Mouse (Mus musculus) forebrain, embryonic 12.5 days (tissue): ENCODE data around the gene Eif4e2. TPM values are rescaled to one million over a fixed set of nuclear protein-coding genes. Genes with fewer than 3 reads are reported as not detected.
A peak's percentile ranks its signal among the peaks of the same experiment; 100 is the strongest.

Experiments used
- ATAC-seq: fragments of 200-750 bp; cut with Nextera tagmentation; 2 replicates; pipeline ENCODE4 v1.8.0; 2017; ENCODE audit warnings: moderate TSS enrichment; ENCODE audit not compliant: low FRiP score
- H3K27ac ChIP-seq: fragments of 300-500 bp; sonication (generic); 2 replicates; pipeline ENCODE4 v1.5.1; 2016; ENCODE audit warnings: mild to moderate bottlenecking
- H3K27me3 ChIP-seq: fragments of 300-500 bp; sonication (generic); 2 replicates; pipeline ENCODE4 v1.6.1; 2016; ENCODE audit warnings: mild to moderate bottlenecking
- H3K36me3 ChIP-seq: fragments of 300-500 bp; sonication (generic); replicated peaks from 2 replicates; pipeline ENCODE4 v1.6.1; 2016; ENCODE audit warnings: mild to moderate bottlenecking
- H3K4me1 ChIP-seq: fragments of 300-500 bp; sonication (generic); 2 replicates; pipeline ENCODE4 v1.6.1; 2016
- H3K4me2 ChIP-seq: fragments of 300-500 bp; sonication (generic); 2 replicates; pipeline ENCODE4 v1.6.1; 2016; ENCODE audit warnings: mild to moderate bottlenecking, moderate library complexity
- H3K4me3 ChIP-seq: fragments of 300-500 bp; sonication (generic); replicated peaks from 2 replicates; pipeline ENCODE4 v1.5.1; 2016; ENCODE audit warnings: mild to moderate bottlenecking
- H3K9ac ChIP-seq: fragments of 300-500 bp; sonication (generic); 2 replicates; pipeline ENCODE4 v1.6.1; 2016; ENCODE audit warnings: mild to moderate bottlenecking
- H3K9me3 ChIP-seq: fragments of 300-500 bp; sonication (generic); 2 replicates; pipeline ENCODE4 v1.6.1; 2016
- WGBS: fragments of 180-500 bp; shearing (Covaris S2); methylation state at CpG from one replicate; pipeline ENCODE4 v1.1.7; 2016; 5-methylcytosine and 5-hydroxymethylcytosine counted together
- polyA plus RNA-seq: library from polyadenylated mRNA; unstranded; fragments of >200 nt; fragmentation: Nextera tagmentation; extraction: Ambion mirVana; gene quantifications from 2 replicates; pipeline ENCODE4 v1.2.1, GENCODE M21; 2016

The Eif4e2 gene
- polyA plus RNA-seq, 1 experiment from 2014 or later, result 134 TPM

DNA sequence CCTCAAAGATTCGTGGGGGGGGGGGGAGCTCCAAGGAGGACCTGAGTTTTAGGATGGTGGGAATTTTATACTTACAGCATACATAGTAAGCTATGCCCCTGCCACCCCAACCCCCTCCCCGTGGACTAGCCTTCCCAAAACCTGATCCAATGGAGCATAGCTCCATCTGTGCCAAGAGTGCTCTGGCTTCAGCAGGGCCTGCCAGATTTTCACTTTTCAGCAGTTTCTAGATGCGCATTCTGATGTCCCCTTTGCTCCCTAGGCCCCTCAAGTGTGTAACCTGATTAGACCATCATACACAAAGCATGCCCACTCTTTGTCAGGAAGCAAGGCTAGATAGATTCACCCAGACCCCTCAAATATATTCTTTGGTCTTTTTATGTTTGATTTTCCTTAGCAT is 56.5 kb downstream of the Eif4e2 start:
- H3K4me1 ChIP-seq, result peaks cover 22% of the 10 kb centered on the region
- 23% methylated on average over 3 of the region's 3 CpGs for WGBS
- H3K9ac ChIP-seq, result no peak overlapping the region
- H3K27me3 ChIP-seq, result peaks cover 64% of the 10 kb centered on the region
- no peak overlapping the region for H3K4me3 ChIP-seq
- ATAC-seq, result no peak
- H3K9me3 ChIP-seq, result no peaks in the 10 kb centered on the region
- no peak overlapping the region for H3K27ac ChIP-seq
- no peaks in the 10 kb centered on the region for H3K36me3 ChIP-seq
- no peak overlapping the region for H3K4me2 ChIP-seq

DNA sequence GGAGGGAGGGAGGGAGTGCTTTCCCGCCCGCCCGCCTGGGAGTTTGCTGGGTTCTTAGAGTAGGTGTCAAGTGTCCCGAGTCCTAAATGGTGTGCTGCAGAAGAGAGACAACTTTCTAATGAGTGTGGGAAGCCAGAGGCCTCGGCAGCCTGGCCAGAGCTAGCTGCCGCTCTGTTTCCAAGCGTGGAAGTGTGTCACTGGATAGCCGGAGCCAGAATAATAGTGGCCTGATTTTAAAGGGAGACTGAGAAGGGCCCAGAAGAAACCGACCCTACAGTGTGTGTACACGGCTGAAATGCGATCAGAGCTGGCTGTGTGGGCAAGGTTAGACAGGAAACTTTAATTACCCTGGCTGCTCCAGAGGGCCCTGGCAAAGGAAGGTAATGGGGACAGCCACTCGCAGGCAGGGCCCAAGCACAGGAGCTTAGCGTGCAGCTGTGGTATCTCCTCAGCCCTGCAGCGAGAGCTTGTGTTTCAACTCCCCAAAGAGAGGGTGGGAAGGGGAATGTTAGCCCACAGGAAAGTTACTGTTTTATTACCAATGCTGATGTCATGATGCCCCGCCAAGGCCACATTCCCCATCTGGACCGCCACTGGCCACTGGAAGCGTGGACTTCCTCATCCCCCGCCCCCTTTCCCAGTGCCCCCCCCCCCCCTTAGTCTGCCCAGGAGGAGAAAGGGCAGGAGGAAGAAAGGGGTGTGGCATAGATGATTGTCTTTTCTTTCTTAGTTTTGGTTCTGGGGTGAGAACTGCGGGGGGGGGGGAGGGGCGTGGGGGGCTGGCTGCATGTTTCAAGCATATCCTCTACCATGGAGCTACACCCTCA is 57.1 kb downstream of the Eif4e2 start:
- H3K36me3 ChIP-seq, result no peaks in the 10 kb centered on the region
- H3K9me3 ChIP-seq, result no peaks in the 10 kb centered on the region
- WGBS, result 7% methylated on average over 19 of the region's 20 CpGs
- no peak overlapping the region; the same call in 1 of the 2 replicates for H3K9ac ChIP-seq
- 0 out of 2 replicates have a peak, but pooled peaks have one; percentile 17 for ATAC-seq
- H3K4me2 ChIP-seq, result 0 out of 2 replicates have a peak overlapping the region, but pooled peaks have one; percentile 19
- H3K4me3 ChIP-seq, result no peak overlapping the region
- H3K27ac ChIP-seq, result peak overlapping the region; percentile 5; the same call in 1 of the 2 replicates
- H3K4me1 ChIP-seq, result peaks cover 16% of the 10 kb centered on the region
- H3K27me3 ChIP-seq, result peaks cover 57% of the 10 kb centered on the region

DNA sequence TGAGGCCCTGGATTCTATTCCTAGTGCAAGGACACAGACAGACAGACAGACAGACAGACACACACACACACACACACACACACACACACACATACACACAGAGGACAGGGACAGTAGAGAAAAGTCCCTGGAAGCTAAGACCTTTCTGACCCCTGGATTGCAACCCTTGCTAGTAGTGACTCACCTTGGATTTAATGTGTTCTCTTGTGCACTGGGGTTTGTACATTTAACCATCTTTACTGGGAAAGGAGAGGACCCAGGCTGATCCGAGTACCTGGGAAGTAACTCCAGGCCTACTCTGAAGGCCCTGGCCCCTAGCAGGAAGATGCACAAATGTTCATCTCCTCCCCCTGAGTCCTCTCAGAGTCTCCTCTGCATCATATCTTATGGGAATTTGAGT is 57.9 kb downstream of the Eif4e2 start:
- peaks cover 50% of the 10 kb centered on the region for H3K27me3 ChIP-seq
- no peaks in the 10 kb centered on the region for H3K36me3 ChIP-seq
- H3K9me3 ChIP-seq, result no peaks in the 10 kb centered on the region
- no peak overlapping the region for H3K4me3 ChIP-seq
- no peak overlapping the region for H3K27ac ChIP-seq
- no peak for ATAC-seq
- no peak overlapping the region; the same call in 1 of the 2 replicates for H3K9ac ChIP-seq
- 79% methylated on average over 1 of the region's 1 CpGs for WGBS
- H3K4me2 ChIP-seq, result no peak overlapping the region
- peaks cover 16% of the 10 kb centered on the region for H3K4me1 ChIP-seq

DNA sequence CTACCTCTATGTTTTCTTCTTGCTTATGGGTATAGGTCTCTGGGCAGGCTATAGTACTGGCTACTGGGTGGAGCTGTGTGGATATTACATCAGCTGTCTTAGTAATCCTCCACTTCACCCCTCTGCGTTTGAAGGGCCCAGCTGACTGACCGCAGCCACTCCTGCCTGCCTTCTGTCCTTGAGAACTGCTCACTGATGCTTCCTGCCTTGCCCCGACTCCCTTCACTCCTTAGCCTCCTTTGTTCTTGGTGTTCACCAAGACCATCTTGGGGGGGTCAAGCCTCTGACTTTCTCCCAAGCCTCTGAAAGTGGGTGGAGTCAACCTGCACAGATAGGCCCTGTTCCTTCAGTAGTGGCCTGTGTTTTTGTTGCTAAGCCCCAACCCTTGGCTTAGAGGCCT is 58.7 kb downstream of the Eif4e2 start:
- 78% methylated on average over 3 of the region's 3 CpGs for WGBS
- Histone ChIP-seq H3K27ac (no peak overlapping the region), H3K4me1 (peaks cover 16% of the 10 kb centered on the region), H3K4me2 (no peak overlapping the region), H3K4me3 (no peak overlapping the region), H3K9me3 (no peaks in the 10 kb centered on the region), H3K27me3 (peaks cover 42% of the 10 kb centered on the region), H3K9ac (no peak overlapping the region), H3K36me3 (no peaks in the 10 kb centered on the region)
- no peak for ATAC-seq

DNA sequence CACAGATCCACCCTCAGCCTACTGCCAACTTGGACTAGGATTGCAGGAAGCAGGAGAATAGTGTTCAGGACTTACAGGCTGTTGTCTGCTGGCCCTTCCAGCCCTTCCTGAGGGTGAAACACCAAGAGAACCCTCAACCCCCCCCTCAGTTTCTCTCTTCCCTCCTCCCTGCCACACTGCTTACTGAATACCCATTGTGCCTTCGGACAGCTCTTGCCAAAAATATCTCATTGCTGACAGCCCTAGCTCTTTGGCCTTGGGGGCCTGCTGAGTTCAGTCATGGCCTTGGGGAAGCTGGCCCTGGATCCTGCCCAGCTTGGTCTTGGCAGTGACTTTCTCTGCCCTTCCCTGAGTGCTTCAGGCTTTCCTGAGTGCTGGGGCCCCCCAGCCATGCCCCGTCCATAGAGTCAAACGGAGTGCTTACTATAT is 59.8 kb downstream of the Eif4e2 start:
- no peaks in the 10 kb centered on the region for H3K9me3 ChIP-seq
- peaks cover 16% of the 10 kb centered on the region for H3K4me1 ChIP-seq
- peaks cover 32% of the 10 kb centered on the region for H3K27me3 ChIP-seq
- H3K4me3 ChIP-seq, result no peak overlapping the region
- H3K27ac ChIP-seq, result no peak overlapping the region
- H3K36me3 ChIP-seq, result no peaks in the 10 kb centered on the region
- H3K9ac ChIP-seq, result no peak overlapping the region
- WGBS, result 76% methylated on average over 3 of the region's 3 CpGs
- no peak for ATAC-seq
- H3K4me2 ChIP-seq, result no peak overlapping the region

DNA sequence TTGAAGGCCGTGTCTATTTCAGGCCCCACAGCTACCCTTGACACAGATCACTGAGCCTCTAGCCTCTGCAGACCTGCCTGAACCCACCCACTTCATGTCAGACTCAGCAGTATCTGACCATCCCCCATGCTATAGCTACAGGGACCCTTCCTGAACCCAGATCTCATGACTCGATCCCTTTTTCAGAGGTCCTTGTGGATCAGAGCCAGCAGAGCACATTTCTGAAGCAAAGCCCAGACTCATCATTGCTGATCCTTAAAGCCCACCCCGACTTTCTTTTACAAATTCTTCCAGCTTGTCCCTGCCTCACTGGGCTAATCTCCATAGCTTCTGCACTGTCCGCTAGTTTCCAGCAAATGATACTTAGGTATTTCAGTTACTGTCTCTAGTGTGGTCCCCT is 60.4 kb downstream of the Eif4e2 start:
- Histone ChIP-seq H3K27ac (no peak overlapping the region), H3K4me3 (no peak overlapping the region), H3K9ac (no peak overlapping the region), H3K4me1 (peaks cover 16% of the 10 kb centered on the region), H3K4me2 (no peak overlapping the region), H3K9me3 (no peaks in the 10 kb centered on the region), H3K27me3 (peaks cover 26% of the 10 kb centered on the region), H3K36me3 (no peaks in the 10 kb centered on the region)
- ATAC-seq, result no peak
- WGBS, result 78% methylated on average over 4 of the region's 4 CpGs

DNA sequence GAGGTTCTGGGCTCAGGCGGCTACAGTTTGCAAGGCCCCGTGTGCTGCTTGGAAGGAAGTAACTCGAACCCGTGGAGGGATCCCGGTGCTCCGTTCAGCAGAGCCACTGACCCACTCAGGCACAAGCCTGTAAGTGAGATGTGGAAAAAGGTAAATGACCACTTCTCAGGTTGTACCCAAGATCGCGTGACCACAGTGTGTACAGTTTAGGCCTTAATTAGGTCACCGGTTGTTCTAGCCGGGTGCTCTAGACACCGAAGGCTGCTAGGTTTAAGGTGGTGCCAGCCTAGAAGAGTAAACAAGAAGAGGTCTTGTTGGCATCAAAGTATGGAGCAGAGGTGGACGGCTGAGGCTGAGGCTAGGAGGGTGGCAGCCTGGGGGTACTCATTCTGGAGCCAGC is 61.4 kb downstream of the Eif4e2 start:
- no peak for ATAC-seq
- H3K36me3 ChIP-seq, result no peaks in the 10 kb centered on the region
- peaks cover 17% of the 10 kb centered on the region; the same call in 1 of the 2 replicates for H3K27me3 ChIP-seq
- peaks cover 15% of the 10 kb centered on the region for H3K4me1 ChIP-seq
- H3K9ac ChIP-seq, result no peak overlapping the region
- H3K4me3 ChIP-seq, result no peak overlapping the region
- no peaks in the 10 kb centered on the region for H3K9me3 ChIP-seq
- WGBS, result 93% methylated on average over 12 of the region's 12 CpGs
- no peak overlapping the region for H3K4me2 ChIP-seq
- no peak overlapping the region for H3K27ac ChIP-seq

DNA sequence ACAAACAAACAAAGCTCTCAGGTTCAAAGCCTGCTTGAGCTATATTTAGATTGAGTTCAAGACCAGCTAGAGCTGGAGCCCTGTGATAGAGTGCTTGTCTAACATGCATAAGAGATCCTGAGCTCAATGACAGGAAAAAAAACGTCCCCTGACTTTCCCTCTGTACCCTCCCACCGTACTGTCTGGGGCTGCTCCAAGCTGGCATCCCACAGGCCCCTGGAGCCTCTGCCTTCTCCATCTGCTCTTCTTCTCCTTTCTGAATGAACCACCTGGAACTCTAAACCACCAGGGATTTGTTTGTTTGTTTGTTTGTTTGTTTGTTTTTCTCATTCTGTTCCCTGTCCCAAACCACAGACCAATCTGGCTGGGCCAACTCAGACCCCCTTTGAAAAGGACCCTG is 62.3 kb downstream of the Eif4e2 start:
- Histone ChIP-seq H3K27me3 (0 out of 2 replicates have a peak, but pooled peaks cover 10% of the 10 kb centered on the region), H3K4me3 (no peak overlapping the region), H3K9me3 (no peaks in the 10 kb centered on the region), H3K4me1 (peaks cover 6% of the 10 kb centered on the region), H3K36me3 (no peaks in the 10 kb centered on the region), H3K9ac (no peak overlapping the region), H3K27ac (no peak overlapping the region), H3K4me2 (no peak overlapping the region)
- no peak for ATAC-seq
- 62% methylated on average over 2 of the region's 2 CpGs for WGBS

DNA sequence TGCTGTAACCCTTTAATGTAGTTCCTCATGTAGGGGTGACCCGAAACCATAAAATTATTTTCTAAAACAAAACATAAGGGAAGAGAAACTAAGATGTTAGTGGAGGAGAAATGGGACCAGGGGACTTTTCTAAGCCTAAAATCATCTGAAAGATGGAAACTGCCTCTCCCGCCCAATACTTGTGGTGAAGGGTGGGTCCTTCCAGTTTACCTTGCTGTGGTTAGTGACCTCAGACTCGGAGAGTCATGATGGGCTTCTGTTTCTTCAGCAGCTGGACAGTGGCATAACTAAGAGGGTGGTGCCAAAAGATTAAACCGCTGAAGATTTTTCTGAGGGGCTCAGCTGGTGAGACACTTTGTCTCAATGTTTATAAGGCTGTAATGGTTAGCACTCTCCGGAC is 66.6 kb downstream of the Eif4e2 start:
- Histone ChIP-seq H3K27me3 (no peaks in the 10 kb centered on the region), H3K9ac (no peak overlapping the region), H3K9me3 (no peaks in the 10 kb centered on the region), H3K36me3 (no peaks in the 10 kb centered on the region), H3K4me2 (no peak overlapping the region), H3K27ac (no peak overlapping the region), H3K4me1 (0 out of 2 replicates have a peak, but pooled peaks cover 6% of the 10 kb centered on the region), H3K4me3 (no peak overlapping the region)
- WGBS, result 79% methylated on average over 5 of the region's 5 CpGs
- ATAC-seq, result no peak

DNA sequence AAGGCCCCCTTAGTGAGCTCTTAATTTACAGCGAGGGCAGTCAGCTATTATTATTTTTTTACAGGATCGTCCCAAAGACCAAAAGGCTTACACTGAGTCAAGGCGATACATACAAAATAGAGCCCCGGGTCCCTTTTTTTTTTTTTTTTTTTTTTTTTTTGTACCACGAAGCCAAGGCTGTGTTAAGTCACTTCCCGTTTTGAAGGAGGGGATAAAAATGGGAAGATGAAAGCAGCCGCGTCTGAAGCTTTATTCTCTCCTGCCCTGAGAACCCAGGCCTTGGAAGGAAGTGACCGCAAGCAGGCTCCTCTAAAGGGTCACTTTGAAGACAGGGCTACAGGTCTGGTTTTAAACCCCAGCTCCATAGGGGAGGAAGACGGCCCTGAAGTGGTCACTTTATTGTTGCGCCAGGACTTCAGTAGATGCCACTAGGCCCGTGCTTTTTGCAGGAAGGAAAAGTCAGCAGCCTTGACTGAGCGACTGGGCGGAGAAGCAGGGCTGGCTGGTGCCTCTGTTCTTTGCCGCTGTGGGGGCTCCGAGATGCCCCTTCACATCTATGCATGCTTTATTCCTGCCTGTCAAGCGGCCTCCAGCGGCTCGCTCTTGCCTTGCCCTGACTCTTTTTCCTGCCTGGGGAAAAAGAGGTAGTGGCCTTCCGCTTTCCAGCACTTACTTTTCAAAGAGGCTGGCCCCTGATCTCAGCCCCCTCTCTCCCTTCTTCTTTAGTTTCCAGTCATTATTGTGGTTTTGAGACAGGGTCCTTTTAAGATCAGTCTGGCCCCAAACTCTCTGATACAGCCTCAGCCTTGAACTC is 68.1 kb downstream of the Eif4e2 start:
- Histone ChIP-seq H3K36me3 (no peaks in the 10 kb centered on the region), H3K9me3 (peaks cover 5% of the 10 kb centered on the region; the same call in 1 of the 2 replicates), H3K4me1 (0 out of 2 replicates have a peak, but pooled peaks cover 6% of the 10 kb centered on the region), H3K9ac (no peak overlapping the region), H3K4me3 (no peak overlapping the region), H3K27me3 (no peaks in the 10 kb centered on the region), H3K4me2 (peak overlapping the region; percentile 29), H3K27ac (no peak overlapping the region; the same call in 1 of the 2 replicates)
- no peak for ATAC-seq
- WGBS, result 13% methylated on average over 20 of the region's 20 CpGs

DNA sequence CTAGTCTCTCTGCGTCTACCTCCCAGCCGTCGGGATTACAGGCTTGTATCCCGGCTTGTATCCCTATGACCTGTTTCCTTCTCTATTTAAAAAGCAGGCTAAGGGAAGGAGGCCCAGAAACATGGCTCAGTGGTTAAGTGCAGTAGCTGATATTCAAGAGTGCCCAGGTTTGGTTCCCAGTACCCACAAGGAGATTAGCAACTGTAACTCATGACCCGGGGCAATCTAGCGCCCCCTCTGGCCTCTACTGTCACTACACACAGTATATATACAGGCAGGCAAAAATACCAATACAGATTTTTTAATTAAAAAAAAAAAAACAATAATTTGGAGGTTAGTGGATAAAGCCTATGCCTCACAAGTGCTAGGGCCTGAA is 68.7 kb downstream of the Eif4e2 start:
- H3K4me2 ChIP-seq, result no peak overlapping the region
- H3K9me3 ChIP-seq, result peaks cover 5% of the 10 kb centered on the region; the same call in 1 of the 2 replicates
- no peak overlapping the region for H3K27ac ChIP-seq
- H3K36me3 ChIP-seq, result no peaks in the 10 kb centered on the region
- H3K9ac ChIP-seq, result no peak overlapping the region
- ATAC-seq, result no peak
- 75% methylated on average over 6 of the region's 6 CpGs for WGBS
- H3K4me3 ChIP-seq, result no peak overlapping the region
- no peaks in the 10 kb centered on the region for H3K27me3 ChIP-seq
- H3K4me1 ChIP-seq, result 0 out of 2 replicates have a peak, but pooled peaks cover 8% of the 10 kb centered on the region

DNA sequence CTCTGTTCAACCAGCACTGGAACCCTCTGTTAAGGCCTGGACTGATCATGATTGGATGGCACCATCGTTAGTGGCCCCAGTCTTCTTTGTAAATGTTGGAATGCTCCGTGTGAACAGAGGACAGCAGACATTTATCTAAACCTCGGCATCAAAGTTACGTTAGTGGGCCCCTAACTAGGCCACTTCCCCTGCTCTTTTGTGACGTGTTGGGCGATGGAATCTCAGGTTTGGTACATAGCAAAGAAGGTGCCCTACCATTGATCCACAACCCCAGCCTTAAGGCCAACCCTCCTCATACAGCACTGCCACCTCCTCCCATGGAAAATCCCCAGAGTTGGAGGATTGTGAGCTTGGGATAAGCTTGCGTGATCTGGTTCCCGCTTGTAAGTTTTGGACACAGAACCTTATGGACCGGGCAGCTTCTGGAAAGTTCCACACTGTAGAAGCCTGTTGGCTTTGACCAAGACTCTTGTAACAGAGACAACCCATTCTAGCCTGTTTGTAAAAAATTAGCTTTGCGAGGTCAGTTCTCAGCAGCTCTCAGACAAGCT is 69.8 kb downstream of the Eif4e2 start:
- ATAC-seq, result no peak

More for the DNA sequence above, 69.8 kb downstream of the Eif4e2 start:
- 0 out of 2 replicates have a peak, but pooled peaks cover 8% of the 10 kb centered on the region for H3K4me1 ChIP-seq
- 72% methylated on average over 10 of the region's 10 CpGs for whole genome bisulfite sequencing
- no peaks in the 10 kb centered on the region for H3K36me3 ChIP-seq
- H3K27ac ChIP-seq, result no peak overlapping the region
- no peaks in the 10 kb centered on the region for H3K27me3 ChIP-seq
- peaks cover 5% of the 10 kb centered on the region; the same call in 1 of the 2 replicates for H3K9me3 ChIP-seq
- no peak overlapping the region for H3K4me2 ChIP-seq
- no peak overlapping the region for H3K4me3 ChIP-seq
- no peak overlapping the region for H3K9ac ChIP-seq
